Mouse (Mus musculus) bone marrow, adult 2 months (tissue): ENCODE data around the gene Dqx1.

Experiments
- CTCF ChIP-seq: fragments of 200-500 bp; IDR thresholded peaks from 2 replicates; pipeline ENCODE4 v1.5.1; 2011; ENCODE audit warnings: low read length, control low read depth; ENCODE audit not compliant: control insufficient read depth, insufficient read depth
- POLR2A ChIP-seq: fragments of 200-500 bp; IDR thresholded peaks from 2 replicates; pipeline ENCODE4 v1.6.1; 2011; ENCODE audit warnings: low read depth, mild to moderate bottlenecking, control low read depth, low read length, borderline replicate concordance; ENCODE audit not compliant: control insufficient read depth

GRCm38 (mm10) chr6:83107566-83108400, 50.1 kb downstream of the Dqx1 start:
- TF ChIP-seq CTCF (peak; percentile 94), POLR2A (no peak)
